ENCODE assay signal across 8 mouse cellular contexts in genomic region chr10:24753536-24754250, GRCm38 (mm10). TPM values are rescaled to one million over a fixed set of nuclear protein-coding genes. Genes with fewer than 3 reads are reported as not detected.
DNase-seq lines count a peak whose midpoint lies in the region; ATAC-seq and TF ChIP-seq lines count a peak whose summit lies in the region.

No protein-coding gene starts in this region.

- WGBS in liver, embryonic 14.5 days (ENCODE audit: insufficient replicate concordance) = 58% methylated on average over 16 of the region's 16 CpGs

- H3K27me3 ChIP-seq in liver, embryonic 14.5 days (ENCODE audit: control insufficient read depth, insufficient read depth, low read length) = no peaks in the 10 kb centered on the region

- peaks cover 8 to 22% of the 10 kb centered on the region in 2 experiments for H3K4me1 ChIP-seq in liver, embryonic 14.5 days (replicated peaks; ENCODE audit: control insufficient read depth in 2 of 2, insufficient read depth in 2 of 2, low read length in 1 of 2)

- peak overlapping the region; percentile 59 for H3K4me2 ChIP-seq in liver, embryonic 14.5 days (ENCODE audit: low read depth)

- H3K9ac ChIP-seq in liver, embryonic 14.5 days (replicated peaks) = peak overlapping the region; percentile 54; the same call in 1 of the 2 replicates

- no peak overlapping the region for H3K27ac ChIP-seq in gastrocnemius, adult 2 months
- H3K27ac ChIP-seq in liver, embryonic 14.5 days = no peak overlapping the region

- no peak for DNase-seq in gastrocnemius, adult 2 months
- DNase-seq in gastrocnemius, postnatal 25 days = no peak
- peak; percentile 84 for DNase-seq in CD4-positive, CD25-positive, alpha-beta regulatory T cell, adult 2 months (ENCODE audit: low read depth, low spot score)
- no peak for DNase-seq in liver, embryonic 14.5 days (ENCODE audit: low read depth in 3 of 3, low spot score in 3 of 3)
- DNase-seq in cerebellum, adult 11 months = no peak
- no peak for DNase-seq in urinary bladder, postnatal 4 days (ENCODE audit: low spot score in 2 of 2)
- no peak for DNase-seq in layer of hippocampus, postnatal 14 days (ENCODE audit: low spot score in 2 of 2)

- no peak for TF ChIP-seq EP300 in liver, embryonic 14.5 days (IDR thresholded peaks at IDR 0.05; ENCODE audit: low read depth)

- intact Hi-C loops in gastrocnemius, adult 2 months (cut with DNase I) = no loop called here

- H3K4me3 ChIP-seq in gastrocnemius, adult 2 months = peak overlapping the region; percentile 47
- H3K4me3 ChIP-seq in liver, embryonic 14.5 days (ENCODE audit: insufficient read depth in 1 of 2, low read depth in 2 of 2, low read length in 2 of 2) = peak overlapping the region; percentile 44 to 63

- ATAC-seq in hematopoietic stem cell, adult 5-6 weeks (replicated peaks in 1 of 2; ENCODE audit: insufficient read depth in 1 of 2, low FRiP score in 2 of 2, low TSS enrichment in 1 of 2, low read depth in 1 of 2, poor library complexity in 2 of 2, severe bottlenecking in 2 of 2) = 0 out of 4 replicates have a peak, but pooled peaks have one; percentile 12 to 17
- no peak for ATAC-seq in liver, embryonic 14.5 days (ENCODE audit: insufficient read depth)

- H3K36me3 ChIP-seq in liver, embryonic 14.5 days (replicated peaks; ENCODE audit: control insufficient read depth, insufficient read depth, low read depth) = no peaks in the 10 kb centered on the region

- no peak for TF ChIP-seq CTCF in gastrocnemius, adult 2 months (IDR thresholded peaks at IDR 0.05)
- no peak for TF ChIP-seq CTCF in liver, embryonic 14.5 days (IDR thresholded peaks at IDR 0.05; ENCODE audit: low read depth)

- H3K9me3 ChIP-seq in liver, embryonic 14.5 days (ENCODE audit: control insufficient read depth, low read length) = no peaks in the 10 kb centered on the region

RNA-seq across cellular contexts. Expression of gene Enpp1, which starts 41.7 kb away (rescaled TPM):
- total RNA-seq in gastrocnemius, adult 2 months (2021) = 1 to 10 TPM; 2.6 to 6.1 TPM
- 1 to 10 TPM; 3.4 to 4.9 TPM for total RNA-seq in gastrocnemius, postnatal 25 days (2021)
- 3.7 and 4.5 TPM in 2 replicates for total RNA-seq in hematopoietic stem cell, adult 5-6 weeks (2017)
- 0.48 and 0.52 TPM in 2 replicates for polyA plus RNA-seq in liver, embryonic 14.5 days (2012; rRNA removed)
- polyA plus RNA-seq in liver, embryonic 14.5 days (2014; fragmentation: Nextera tagmentation; extraction: Ambion mirVana) = 1.7 and 2.3 TPM in 2 replicates
- 1 to 10 TPM; 4.2 to 5.6 TPM for total RNA-seq in layer of hippocampus, postnatal 14 days (2021)
